8 mouse cellular contexts compared by ENCODE assay signal in genomic region chr2:44557669-44558281, GRCm38 (mm10).
A peak's percentile ranks its signal among the peaks of the same experiment; 100 is the strongest.
DNase-seq lines count a peak whose midpoint lies in the region; ATAC-seq and TF ChIP-seq lines count a peak whose summit lies in the region.

No protein-coding gene starts in this region.

- H3K4me3 ChIP-seq in stomach, embryonic 15.5 days (replicated peaks), result peak overlapping the region; percentile 12; the same call in 1 of the 2 replicates
- H3K4me3 ChIP-seq in cerebellum, adult 2 months (replicated peaks; ENCODE audit: insufficient read depth, low read depth, low read length), result no peak overlapping the region

- ATAC-seq in stomach, embryonic 15.5 days (ENCODE audit: insufficient read depth, low FRiP score, low read depth), result no peak

- no peak overlapping the region for H3K9ac ChIP-seq in stomach, embryonic 15.5 days

- WGBS in stomach, embryonic 15.5 days, result 57% methylated on average over 12 of the region's 12 CpGs
- 68% methylated on average over 12 of the region's 12 CpGs for WGBS in cerebellum, adult 2 months

- no peaks in the 10 kb centered on the region for H3K9me3 ChIP-seq in stomach, embryonic 15.5 days

- H3K4me2 ChIP-seq in stomach, embryonic 15.5 days, result peak overlapping the region; percentile 87

- peaks cover 5% of the 10 kb centered on the region; the same call in 1 of the 2 replicates for H3K4me1 ChIP-seq in stomach, embryonic 15.5 days
- H3K4me1 ChIP-seq in cerebellum, adult 2 months (ENCODE audit: control insufficient read depth, insufficient read depth, low read length), result peaks cover 6% of the 10 kb centered on the region; the same call in 1 of the 2 replicates

- TF ChIP-seq CTCF in cerebellum, adult 2 months (IDR thresholded peaks at IDR 0.05; ENCODE audit: borderline replicate concordance, insufficient read depth, low read depth, low read length), result no peak

- H3K27ac ChIP-seq in stomach, embryonic 15.5 days, result peak overlapping the region; percentile 87
- no peak overlapping the region for H3K27ac ChIP-seq in cerebellum, adult 2 months (ENCODE audit: insufficient read depth, low read length)

- peak; percentile 23 for DNase-seq in adrenal gland, adult 2 months
- no peak for DNase-seq in adrenal gland, adult 18-20 months (ENCODE audit: low spot score in 2 of 2)
- DNase-seq in lung, postnatal 10 days, result peak; percentile 52
- DNase-seq in lung, postnatal 36 days, result no peak
- peak; percentile 25 to 44 for DNase-seq in kidney, postnatal 4 days
- DNase-seq in cerebellum, adult 2 months, result no peak
- no peak for DNase-seq in spleen, postnatal 36 days (ENCODE audit: low spot score in 2 of 2)

- no peaks in the 10 kb centered on the region for H3K36me3 ChIP-seq in stomach, embryonic 15.5 days

- no peak for TF ChIP-seq POLR2A in cerebellum, adult 2 months (IDR thresholded peaks at IDR 0.05; ENCODE audit: borderline replicate concordance, insufficient read depth, low read length)

- no peaks in the 10 kb centered on the region for H3K27me3 ChIP-seq in stomach, embryonic 15.5 days (replicated peaks)
- no peaks in the 10 kb centered on the region for H3K27me3 ChIP-seq in cerebellum, adult 2 months (ENCODE audit: control insufficient read depth, insufficient read depth, low read length)

Comparison
In these comparisons a context has a peak if more than half of its experiments do, and no peak if none do; other contexts are left out.
1. DNase-seq: peak in adrenal gland, adult 2 months (single experiment), lung, postnatal 10 days (single experiment) and kidney, postnatal 4 days (2 of 2); none in adrenal gland, adult 18-20 months (0 of 2), lung, postnatal 36 days (single experiment), cerebellum, adult 2 months (0 of 2) and spleen, postnatal 36 days (0 of 2).